ENCODE assay signal across 8 mouse cellular contexts in the genomic region with DNA sequence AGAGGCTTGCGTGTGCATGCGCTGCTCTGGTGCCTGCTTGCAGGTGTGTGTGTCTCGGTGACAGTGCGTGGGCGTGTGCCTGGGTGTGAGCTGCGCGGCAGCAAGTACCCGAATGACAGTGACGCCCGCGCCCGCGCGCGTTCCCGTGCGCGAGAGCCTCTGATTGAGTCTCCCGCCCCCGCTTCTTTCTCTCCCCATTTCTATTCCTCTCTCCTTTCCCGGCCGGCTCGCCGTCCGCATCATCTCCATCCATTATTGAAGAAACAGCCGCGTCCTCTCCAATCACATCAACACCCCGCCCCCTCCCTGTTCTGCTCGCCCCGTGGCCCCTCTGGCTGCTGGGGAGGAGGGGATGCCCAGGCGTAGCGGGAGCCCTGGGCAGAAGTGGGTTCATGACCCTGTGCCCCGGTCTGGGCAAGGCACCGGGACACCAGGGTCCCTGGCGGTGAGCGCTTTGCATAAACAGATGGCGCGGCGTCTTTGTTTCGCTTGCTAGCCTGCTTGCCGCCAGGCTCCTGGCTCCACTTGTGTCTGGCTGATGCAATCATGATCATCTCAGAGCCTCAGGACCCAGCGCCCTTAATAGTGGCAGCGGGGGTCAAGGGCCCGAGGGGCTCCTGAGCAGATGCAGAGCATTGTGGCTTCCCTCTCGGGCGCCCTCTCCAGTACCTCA. TPM values are rescaled to one million over a fixed set of nuclear protein-coding genes. Genes with fewer than 3 reads are reported as not detected.
A peak's percentile ranks its signal among the peaks of the same experiment; 100 is the strongest.
DNase-seq lines count a peak whose midpoint lies in the region; ATAC-seq and TF ChIP-seq lines count a peak whose summit lies in the region.

No protein-coding gene starts in this region.

- under 1% methylated on average over 45 of the region's 46 CpGs for WGBS in forebrain, embryonic 16.5 days
- under 1% methylated on average over 43 of the region's 46 CpGs for WGBS in intestine, postnatal 0 days
- WGBS in liver, embryonic 16.5 days (ENCODE audit: insufficient replicate concordance) = 1% methylated on average over 44 of the region's 46 CpGs

- DNase-seq in spleen, adult 18-20 months = peak; percentile 32 to 61
- DNase-seq in spleen, postnatal 14 days (ENCODE audit: low spot score in 2 of 2) = no peak
- DNase-seq in cerebellum, adult 11 months = peak; percentile 85
- peak; percentile 92 to 93 for DNase-seq in right cerebral cortex, adult 2 months (ENCODE audit: low spot score in 2 of 2)
- DNase-seq in urinary bladder, postnatal 25 days (ENCODE audit: low spot score) = no peak

- H3K36me3 ChIP-seq in forebrain, embryonic 16.5 days (ENCODE audit: control insufficient read depth, insufficient read depth) = no peaks in the 10 kb centered on the region
- H3K36me3 ChIP-seq in intestine, postnatal 0 days (ENCODE audit: control insufficient read depth, insufficient read depth) = no peaks in the 10 kb centered on the region
- H3K36me3 ChIP-seq in liver, embryonic 16.5 days (ENCODE audit: control insufficient read depth, insufficient read depth) = no peaks in the 10 kb centered on the region

- H3K27me3 ChIP-seq in forebrain, embryonic 16.5 days (replicated peaks; ENCODE audit: control insufficient read depth, insufficient read depth, low read length) = peaks cover 13% of the 10 kb centered on the region
- peaks cover 60% of the 10 kb centered on the region for H3K27me3 ChIP-seq in intestine, postnatal 0 days (replicated peaks; ENCODE audit: control insufficient read depth, insufficient read depth, low read length)
- H3K27me3 ChIP-seq in liver, embryonic 16.5 days (ENCODE audit: control insufficient read depth, insufficient read depth, low read depth, low read length) = peaks cover 71% of the 10 kb centered on the region

- TF ChIP-seq CTCF in intestine, postnatal 0 days (IDR thresholded peaks at IDR 0.05; ENCODE audit: low read depth) = peak; percentile 58

- peak overlapping the region; percentile 98 for H3K4me2 ChIP-seq in forebrain, embryonic 16.5 days (ENCODE audit: low read length)
- peak overlapping the region; percentile 96 for H3K4me2 ChIP-seq in intestine, postnatal 0 days (replicated peaks; ENCODE audit: low read depth)
- peak overlapping the region; percentile 65 for H3K4me2 ChIP-seq in liver, embryonic 16.5 days (ENCODE audit: low read depth, low read length)

- H3K4me3 ChIP-seq in forebrain, embryonic 16.5 days (replicated peaks; ENCODE audit: low read length) = peak overlapping the region; percentile 57
- H3K4me3 ChIP-seq in intestine, postnatal 0 days (ENCODE audit: low read depth, low read length) = peak overlapping the region; percentile 53
- peak overlapping the region; percentile 52 for H3K4me3 ChIP-seq in liver, embryonic 16.5 days (ENCODE audit: low read depth, low read length)

- peak overlapping the region; percentile 87 for H3K9ac ChIP-seq in forebrain, embryonic 16.5 days (replicated peaks; ENCODE audit: low read depth, low read length)
- no peak overlapping the region for H3K9ac ChIP-seq in intestine, postnatal 0 days (ENCODE audit: low read depth, low read length)
- H3K9ac ChIP-seq in liver, embryonic 16.5 days (ENCODE audit: low read depth, low read length) = no peak overlapping the region

- 0 out of 2 replicates have a peak, but pooled peaks have one; percentile 1 for ATAC-seq in forebrain, embryonic 16.5 days
- ATAC-seq in intestine, postnatal 0 days = no peak
- no peak for ATAC-seq in liver, embryonic 16.5 days (ENCODE audit: low read depth)

- H3K9me3 ChIP-seq in forebrain, embryonic 16.5 days (ENCODE audit: control insufficient read depth, low read length) = no peaks in the 10 kb centered on the region
- no peaks in the 10 kb centered on the region for H3K9me3 ChIP-seq in intestine, postnatal 0 days (ENCODE audit: control insufficient read depth)
- no peaks in the 10 kb centered on the region for H3K9me3 ChIP-seq in liver, embryonic 16.5 days (replicated peaks; ENCODE audit: control insufficient read depth, low read length)

- H3K27ac ChIP-seq in forebrain, embryonic 16.5 days (ENCODE audit: low read length) = peak overlapping the region; percentile 99
- H3K27ac ChIP-seq in intestine, postnatal 0 days (ENCODE audit: low read depth, low read length) = no peak overlapping the region
- H3K27ac ChIP-seq in liver, embryonic 16.5 days (ENCODE audit: low read length) = no peak overlapping the region

- peaks cover 67% of the 10 kb centered on the region for H3K4me1 ChIP-seq in forebrain, embryonic 16.5 days (replicated peaks; ENCODE audit: control insufficient read depth, insufficient read depth, low read length)
- peaks cover 22% of the 10 kb centered on the region for H3K4me1 ChIP-seq in intestine, postnatal 0 days (replicated peaks; ENCODE audit: control insufficient read depth, insufficient read depth, low read length)
- H3K4me1 ChIP-seq in liver, embryonic 16.5 days (ENCODE audit: control insufficient read depth, low read depth, low read length) = peaks cover 53% of the 10 kb centered on the region

RNA-seq across cellular contexts. Expression of a gene that starts 3.0 kb away (rescaled TPM):
- polyA plus RNA-seq in forebrain, embryonic 16.5 days (2015; fragmentation: Nextera tagmentation; extraction: Ambion mirVana) = 17.6 and 21.3 TPM in 2 replicates
- 19.9 and 21.9 TPM in 2 replicates for polyA plus RNA-seq in intestine, postnatal 0 days (2015; fragmentation: Nextera tagmentation; extraction: Ambion mirVana)
- 62.5 and 67.9 TPM in 2 replicates for polyA plus RNA-seq in liver, embryonic 16.5 days (2015; fragmentation: Nextera tagmentation; extraction: Ambion mirVana)

RNA-seq across cellular contexts. Expression of a gene that starts 10.3 kb away (rescaled TPM):
- 0.98 and 1.8 TPM in 2 replicates for polyA plus RNA-seq in forebrain, embryonic 16.5 days (2015; fragmentation: Nextera tagmentation; extraction: Ambion mirVana)
- polyA plus RNA-seq in intestine, postnatal 0 days (2015; fragmentation: Nextera tagmentation; extraction: Ambion mirVana) = 0.17 TPM in 1 of 2 replicates, not detected in the other
- polyA plus RNA-seq in liver, embryonic 16.5 days (2015; fragmentation: Nextera tagmentation; extraction: Ambion mirVana) = 0.59 and 0.65 TPM in 2 replicates

RNA-seq across cellular contexts. Expression of a gene that starts 10.5 kb away (rescaled TPM):
- polyA plus RNA-seq in forebrain, embryonic 16.5 days (2015; fragmentation: Nextera tagmentation; extraction: Ambion mirVana) = 78.9 and 80.4 TPM in 2 replicates
- 26.2 and 26.7 TPM in 2 replicates for polyA plus RNA-seq in intestine, postnatal 0 days (2015; fragmentation: Nextera tagmentation; extraction: Ambion mirVana)
- 180 and 183 TPM in 2 replicates for polyA plus RNA-seq in liver, embryonic 16.5 days (2015; fragmentation: Nextera tagmentation; extraction: Ambion mirVana)

RNA-seq across cellular contexts. Expression of a gene that starts 22.6 kb away (rescaled TPM):
- 32.5 and 36.0 TPM in 2 replicates for polyA plus RNA-seq in forebrain, embryonic 16.5 days (2015; fragmentation: Nextera tagmentation; extraction: Ambion mirVana)
- 2.9 and 4.5 TPM in 2 replicates for polyA plus RNA-seq in intestine, postnatal 0 days (2015; fragmentation: Nextera tagmentation; extraction: Ambion mirVana)
- 0.14 TPM in 1 of 2 replicates, not detected in the other for polyA plus RNA-seq in liver, embryonic 16.5 days (2015; fragmentation: Nextera tagmentation; extraction: Ambion mirVana)

Comparison
In these comparisons a context has a peak if more than half of its experiments do, and no peak if none do; other contexts are left out.
1. DNase-seq: peak in spleen, adult 18-20 months (2 of 2), cerebellum, adult 11 months (single experiment) and right cerebral cortex, adult 2 months (2 of 2); none in spleen, postnatal 14 days (0 of 2) and urinary bladder, postnatal 25 days (single experiment).
2. Peak in every context shown above with its lines, with median percentiles within 50 percentile points of each other: H3K4me2 ChIP-seq and H3K4me3 ChIP-seq.